10 mouse cellular contexts compared by ENCODE assay signal in the genomic region with DNA sequence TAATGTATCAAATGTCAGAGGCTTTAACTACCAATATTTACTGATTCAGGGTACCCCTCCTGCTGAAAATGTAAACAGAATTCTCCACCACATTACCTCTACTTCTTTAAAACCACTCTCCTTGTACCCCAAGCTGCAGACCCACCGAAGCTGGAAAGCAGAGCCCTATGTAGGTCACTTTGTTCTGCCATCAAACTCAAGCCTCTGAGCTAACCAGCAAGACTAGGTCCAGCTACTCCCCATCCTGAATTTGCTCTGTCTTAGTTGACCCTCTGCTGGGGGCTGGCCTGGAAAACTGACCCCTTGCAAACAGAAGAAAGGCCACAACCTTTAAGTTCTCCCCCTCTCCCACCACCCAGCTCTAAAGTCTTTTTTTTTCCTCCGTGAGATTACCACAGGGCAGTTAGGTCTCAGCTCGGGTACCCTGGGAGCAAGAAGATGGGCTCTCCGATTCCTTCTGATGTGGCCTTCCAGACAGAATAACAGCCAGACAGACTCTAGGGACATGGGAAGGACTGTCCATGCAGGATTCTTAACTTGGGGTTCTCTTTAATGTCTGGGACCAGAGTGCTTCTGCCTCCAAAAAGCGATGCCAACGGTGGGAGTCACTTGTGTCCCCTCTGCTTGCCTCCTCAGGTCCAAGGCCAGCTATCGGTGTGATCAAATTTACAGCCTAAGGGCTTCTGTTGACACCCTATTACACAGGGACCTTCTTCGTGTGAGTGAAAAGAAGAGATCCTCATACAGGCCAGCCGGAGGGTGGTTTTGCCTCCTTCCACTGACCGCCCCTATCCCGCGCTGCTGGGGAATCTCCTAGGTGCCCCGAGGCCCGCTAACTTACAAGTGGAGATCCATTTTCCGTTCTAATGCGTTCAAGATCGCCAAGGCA. TPM values are rescaled to one million over a fixed set of nuclear protein-coding genes. Genes with fewer than 3 reads are reported as not detected.
DNase-seq lines count a peak whose midpoint lies in the region; ATAC-seq lines count a peak whose summit lies in the region.
"Had no signal": no experiment of that assay in that cellular context is flagged by ENCODE, and none has a peak within 500 bp of the region (broad histone marks: within the 10 kb centered on the region; RNA-seq: fewer than 3 reads in every experiment).

No protein-coding gene starts in this region.

- WGBS in hindbrain, embryonic 11.5 days: under 1% methylated on average over 17 of the region's 17 CpGs
- under 1% methylated on average over 17 of the region's 17 CpGs for WGBS in hindbrain, embryonic 13.5 days
- WGBS in embryonic facial prominence, embryonic 13.5 days: 2% methylated on average over 17 of the region's 17 CpGs
- under 1% methylated on average over 17 of the region's 17 CpGs for WGBS in limb, embryonic 10.5 days

- no peak for ATAC-seq in hindbrain, embryonic 11.5 days (ENCODE audit: low FRiP score)
- no peak for ATAC-seq in hindbrain, embryonic 13.5 days (ENCODE audit: low FRiP score)
- ATAC-seq in embryonic facial prominence, embryonic 13.5 days (ENCODE audit: insufficient number of reproducible peaks, insufficient read depth, low FRiP score, low TSS enrichment, low read depth): no peak

- no peak overlapping the region for H3K4me3 ChIP-seq in hindbrain, embryonic 11.5 days (ENCODE audit: low read depth, low read length)
- H3K4me3 ChIP-seq in hindbrain, embryonic 13.5 days: no peak overlapping the region
- H3K4me3 ChIP-seq in embryonic facial prominence, embryonic 13.5 days: peak overlapping the region; percentile 54
- H3K4me3 ChIP-seq in limb, embryonic 10.5 days: peak overlapping the region; percentile 89

- DNase-seq in hindbrain, embryonic 11.5 days (ENCODE audit: low spot score): peak; percentile 64
- DNase-seq in limb, embryonic 10.5 days (ENCODE audit: low spot score): peak; percentile 58
- peak; percentile 24 for DNase-seq in retina, postnatal 1 day
- DNase-seq in B cell, adult 2 months: no peak
- no peak for DNase-seq in gastrocnemius, postnatal 36 days
- no peak for DNase-seq in right cerebral cortex, postnatal 14 days

- H3K27me3 ChIP-seq in hindbrain, embryonic 11.5 days (ENCODE audit: control insufficient read depth, insufficient read depth, low read length): peaks cover 85% of the 10 kb centered on the region
- H3K27me3 ChIP-seq in hindbrain, embryonic 13.5 days: peaks cover 98% of the 10 kb centered on the region
- H3K27me3 ChIP-seq in embryonic facial prominence, embryonic 13.5 days: peaks cover 98% of the 10 kb centered on the region
- H3K27me3 ChIP-seq in limb, embryonic 10.5 days (ENCODE audit: low read depth, poor library complexity, severe bottlenecking): peaks cover 84% of the 10 kb centered on the region

- H3K4me1 ChIP-seq in hindbrain, embryonic 11.5 days (replicated peaks; ENCODE audit: control insufficient read depth, insufficient read depth, low read length): peaks cover 8% of the 10 kb centered on the region; the same call in 1 of the 2 replicates
- H3K4me1 ChIP-seq in hindbrain, embryonic 13.5 days (replicated peaks): peaks cover 15% of the 10 kb centered on the region
- H3K4me1 ChIP-seq in embryonic facial prominence, embryonic 13.5 days: peaks cover 14% of the 10 kb centered on the region
- H3K4me1 ChIP-seq in limb, embryonic 10.5 days: peaks cover 46% of the 10 kb centered on the region

- no peak overlapping the region for H3K27ac ChIP-seq in hindbrain, embryonic 11.5 days (ENCODE audit: low read depth, low read length)
- no peak overlapping the region for H3K27ac ChIP-seq in hindbrain, embryonic 13.5 days
- H3K27ac ChIP-seq in embryonic facial prominence, embryonic 13.5 days: peak overlapping the region; percentile 78
- peak overlapping the region; percentile 99 for H3K27ac ChIP-seq in limb, embryonic 10.5 days

- no peaks in the 10 kb centered on the region for H3K36me3 ChIP-seq in hindbrain, embryonic 11.5 days (ENCODE audit: control insufficient read depth, insufficient read depth, low read length)
- H3K36me3 ChIP-seq in hindbrain, embryonic 13.5 days: no peaks in the 10 kb centered on the region
- no peaks in the 10 kb centered on the region for H3K36me3 ChIP-seq in embryonic facial prominence, embryonic 13.5 days
- H3K36me3 ChIP-seq in limb, embryonic 10.5 days: peaks cover 10% of the 10 kb centered on the region

- H3K9me3 ChIP-seq in hindbrain, embryonic 11.5 days (ENCODE audit: control insufficient read depth, low read length): no peaks in the 10 kb centered on the region
- H3K9me3 ChIP-seq in hindbrain, embryonic 13.5 days: no peaks in the 10 kb centered on the region
- H3K9me3 ChIP-seq in embryonic facial prominence, embryonic 13.5 days: no peaks in the 10 kb centered on the region
- no peaks in the 10 kb centered on the region for H3K9me3 ChIP-seq in limb, embryonic 10.5 days (replicated peaks)

- intact Hi-C loops in gastrocnemius, postnatal 36 days (cut with DNase I): no loop called here

- no peak overlapping the region for H3K9ac ChIP-seq in hindbrain, embryonic 11.5 days (ENCODE audit: low read depth, low read length)
- H3K9ac ChIP-seq in hindbrain, embryonic 13.5 days: no peak overlapping the region
- H3K9ac ChIP-seq in embryonic facial prominence, embryonic 13.5 days: peak overlapping the region; percentile 66

- no peak overlapping the region for H3K4me2 ChIP-seq in hindbrain, embryonic 11.5 days (replicated peaks; ENCODE audit: low read depth, low read length)
- H3K4me2 ChIP-seq in hindbrain, embryonic 13.5 days: no peak overlapping the region
- peak overlapping the region; percentile 66 for H3K4me2 ChIP-seq in embryonic facial prominence, embryonic 13.5 days

RNA-seq across cellular contexts. Expression of gene Hand2, which starts 1.4 kb away (rescaled TPM):
- 0.10 TPM in 1 of 2 replicates, not detected in the other for polyA plus RNA-seq in hindbrain, embryonic 11.5 days (2014; fragmentation: Nextera tagmentation; extraction: Ambion mirVana)
- polyA plus RNA-seq in hindbrain, embryonic 13.5 days (2015; fragmentation: Nextera tagmentation; extraction: Ambion mirVana): not detected in 2 replicates
- polyA plus RNA-seq in embryonic facial prominence, embryonic 13.5 days (2015; fragmentation: Nextera tagmentation; extraction: Ambion mirVana): 2.8 and 8.3 TPM in 2 replicates
- 9.8 and 10.1 TPM in 2 replicates for polyA plus RNA-seq in limb, embryonic 10.5 days (2016; fragmentation: Nextera tagmentation; extraction: Ambion mirVana)
- not detected for total RNA-seq in gastrocnemius, postnatal 36 days (2021)
- total RNA-seq: common myeloid progenitor, adult 5-6 weeks; layer of hippocampus, adult 8-10 months had no signal

Comparison
In these comparisons a context has a peak if more than half of its experiments do, and no peak if none do; other contexts are left out.
1. DNase-seq: peak in hindbrain, embryonic 11.5 days (single experiment), limb, embryonic 10.5 days (single experiment) and retina, postnatal 1 day (single experiment); none in B cell, adult 2 months (0 of 2), gastrocnemius, postnatal 36 days (0 of 2) and right cerebral cortex, postnatal 14 days (single experiment).
2. H3K27ac ChIP-seq: peak in embryonic facial prominence, embryonic 13.5 days (single experiment) and limb, embryonic 10.5 days (single experiment); none in hindbrain, embryonic 11.5 days (single experiment) and hindbrain, embryonic 13.5 days (single experiment).
3. H3K4me3 ChIP-seq: peak in embryonic facial prominence, embryonic 13.5 days (single experiment) and limb, embryonic 10.5 days (single experiment); none in hindbrain, embryonic 11.5 days (single experiment) and hindbrain, embryonic 13.5 days (single experiment).